Mouse (Mus musculus): ENCODE measurements around the gene Rgs8.

DNA sequence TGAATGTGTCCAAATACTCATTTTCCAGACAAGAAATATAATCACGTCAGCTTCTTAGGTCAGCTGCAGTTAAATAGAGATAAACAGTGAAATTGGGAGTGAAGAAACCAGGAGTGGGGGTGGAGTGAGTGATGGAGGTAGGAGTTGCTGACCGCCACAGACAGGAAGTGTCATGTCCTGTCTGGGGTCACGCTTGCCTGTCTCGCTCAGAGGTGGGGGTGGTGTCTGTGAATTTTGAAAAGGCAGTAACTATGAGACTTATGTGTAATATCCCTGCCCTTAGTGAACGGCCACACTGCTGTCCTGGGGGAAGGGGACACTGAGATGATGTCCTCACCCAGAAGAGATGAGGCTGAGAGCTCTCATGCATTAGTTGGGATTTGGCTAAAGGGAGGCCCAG, 56.6 kb downstream of the Rgs8 start:
- TF ChIP-seq E2F4 (IDR thresholded peaks at IDR 0.05; ENCODE audit: insufficient read depth) (no peak), POLR2A (IDR thresholded peaks at IDR 0.05; ENCODE audit: insufficient read length, low read depth) (no peak), POLR2AphosphoS2 (IDR thresholded peaks at IDR 0.05; ENCODE audit: insufficient read length, low read depth) (no peak), USF1 (IDR thresholded peaks at IDR 0.05; ENCODE audit: low read depth) (no peak)
